Mouse (Mus musculus) intestine, embryonic 16.5 days (tissue): Measurements from ENCODE around the gene C1s2. TPM values are rescaled to one million over a fixed set of nuclear protein-coding genes. Genes with fewer than 3 reads are reported as not detected.
"Not testable (repeated sequence)": the region's sequence is repeated elsewhere in the genome, so short reads cannot be mapped to it uniquely, and the experiment has no call there.

Source experiments
- ATAC-seq: fragments of 200-750 bp; cut with Nextera tagmentation; 2 replicates; pipeline ENCODE4 v1.8.0; 2017; ENCODE audit warnings: moderate TSS enrichment, moderate library complexity
- H3K27ac ChIP-seq: fragments of 300-500 bp; sonication (generic); 2 replicates; pipeline ENCODE4 v1.5.1; 2014; ENCODE audit warnings: mild to moderate bottlenecking, low read length
- H3K27me3 ChIP-seq: fragments of 300-500 bp; sonication (generic); replicated peaks from 2 replicates; pipeline ENCODE4 v1.6.1; 2014; ENCODE audit warnings: low read length, control low read depth, mixed read lengths; ENCODE audit not compliant: control insufficient read depth, insufficient read depth
- H3K36me3 ChIP-seq: fragments of 300-500 bp; sonication (generic); 2 replicates; pipeline ENCODE4 v1.6.1; 2014; ENCODE audit warnings: low read length, control low read depth; ENCODE audit not compliant: control insufficient read depth, insufficient read depth
- H3K4me1 ChIP-seq: fragments of 300-500 bp; sonication (generic); 2 replicates; pipeline ENCODE4 v1.6.1; 2014; ENCODE audit warnings: low read length, control low read depth, mixed read lengths; ENCODE audit not compliant: control insufficient read depth, insufficient read depth
- H3K4me2 ChIP-seq: fragments of 300-500 bp; sonication (generic); 2 replicates; pipeline ENCODE4 v1.6.1; 2014; ENCODE audit warnings: low read depth, low read length, control low read depth
- H3K4me3 ChIP-seq: fragments of 300-500 bp; sonication (generic); 2 replicates; pipeline ENCODE4 v1.5.1; 2014; ENCODE audit warnings: mild to moderate bottlenecking, low read length
- H3K9ac ChIP-seq: fragments of 300-500 bp; sonication (generic); 2 replicates; pipeline ENCODE4 v1.6.1; 2014; ENCODE audit warnings: low read depth, low read length
- H3K9me3 ChIP-seq: fragments of 300-500 bp; sonication (generic); 2 replicates; pipeline ENCODE4 v1.6.1; 2016; ENCODE audit warnings: low read length, control low read depth; ENCODE audit not compliant: control insufficient read depth
- WGBS: fragments of 180-500 bp; shearing (Covaris S2); extraction: QIAGEN DNeasy Blood & Tissue Kit; methylation state at CpG from one replicate; pipeline ENCODE4 v1.1.7; 2014; 5-methylcytosine and 5-hydroxymethylcytosine counted together
- polyA plus RNA-seq: library from polyadenylated mRNA; unstranded; fragments of >200 nt; fragmentation: Nextera tagmentation; extraction: Ambion mirVana; gene quantifications from 2 replicates; pipeline ENCODE4 v1.2.1, GENCODE M21; 2015

Gene C1s2
- polyA plus RNA-seq, 1 experiment from 2014 or later, result 0.06 TPM

GRCm38 (mm10) chr6:124658067-124658466, 22.2 kb upstream of the C1s2 start:
- Histone ChIP-seq H3K9me3 (no peaks in the 10 kb centered on the region), H3K4me2 (no peak overlapping the region), H3K4me1 (0 out of 2 replicates have a peak, but pooled peaks cover 2% of the 10 kb centered on the region), H3K4me3 (no peak overlapping the region), H3K27ac (no peak overlapping the region), H3K27me3 (no peaks in the 10 kb centered on the region), H3K36me3 (no peaks in the 10 kb centered on the region), H3K9ac (no peak overlapping the region)
- 70% methylated on average over 2 of the region's 2 CpGs for whole genome bisulfite sequencing
- ATAC-seq, result no peak

- no peak for ATAC-seq
- no peaks in the 10 kb centered on the region for H3K4me1 ChIP-seq
- no peak overlapping the region for H3K4me2 ChIP-seq
- no peak overlapping the region for H3K4me3 ChIP-seq
- no peak overlapping the region for H3K9ac ChIP-seq
- H3K27ac ChIP-seq, result no peak overlapping the region
- H3K9me3 ChIP-seq, result no peaks in the 10 kb centered on the region
- no peaks in the 10 kb centered on the region for H3K27me3 ChIP-seq
- WGBS, result 53% methylated on average over 6 of the region's 6 CpGs
- H3K36me3 ChIP-seq, result no peaks in the 10 kb centered on the region
Measured at GRCm38 (mm10) chr6:124655893-124656292, 20.0 kb upstream of the C1s2 start.

DNA sequence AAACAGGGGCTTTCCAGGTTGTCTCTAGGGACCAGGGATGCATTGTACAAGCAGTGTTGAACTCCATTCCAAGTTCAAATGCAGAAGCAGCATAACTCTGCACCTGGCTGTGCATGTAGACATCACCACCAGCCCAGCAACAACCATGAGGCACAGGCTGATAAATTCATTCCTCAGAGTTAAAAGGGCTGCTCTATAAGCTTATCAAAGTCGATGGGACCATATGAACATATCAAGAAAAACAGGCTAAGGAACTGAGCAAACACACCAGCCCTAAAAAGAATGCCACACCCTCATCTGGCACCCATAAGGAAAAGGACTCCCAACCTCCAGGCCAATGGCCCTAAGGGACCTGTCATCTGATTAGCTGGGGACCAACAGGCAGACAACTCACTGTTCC, 10.5 kb upstream of the C1s2 start:
- ATAC-seq, result peak; percentile 46; the same call in 1 of the 2 replicates
- no peaks in the 10 kb centered on the region for H3K9me3 ChIP-seq
- 67% methylated on average over 1 of the region's 1 CpGs for WGBS

GRCm38 (mm10) chr6:124640997-124641396, 5.1 kb upstream of the C1s2 start:
- Histone ChIP-seq H3K4me2 (no peak overlapping the region), H3K36me3 (no peaks in the 10 kb centered on the region), H3K4me3 (no peak overlapping the region), H3K27me3 (no peaks in the 10 kb centered on the region), H3K27ac (no peak overlapping the region), H3K9me3 (no peaks in the 10 kb centered on the region), H3K9ac (no peak overlapping the region), H3K4me1 (no peaks in the 10 kb centered on the region)
- no peak for ATAC-seq
- 42% methylated on average over 8 of the region's 8 CpGs for WGBS

More for the DNA sequence above, 10.5 kb upstream of the C1s2 start:
- Histone ChIP-seq H3K4me3 (no peak overlapping the region), H3K27me3 (no peaks in the 10 kb centered on the region), H3K4me1 (no peaks in the 10 kb centered on the region), H3K27ac (no peak overlapping the region), H3K36me3 (no peaks in the 10 kb centered on the region), H3K9ac (no peak overlapping the region), H3K4me2 (no peak overlapping the region)

DNA sequence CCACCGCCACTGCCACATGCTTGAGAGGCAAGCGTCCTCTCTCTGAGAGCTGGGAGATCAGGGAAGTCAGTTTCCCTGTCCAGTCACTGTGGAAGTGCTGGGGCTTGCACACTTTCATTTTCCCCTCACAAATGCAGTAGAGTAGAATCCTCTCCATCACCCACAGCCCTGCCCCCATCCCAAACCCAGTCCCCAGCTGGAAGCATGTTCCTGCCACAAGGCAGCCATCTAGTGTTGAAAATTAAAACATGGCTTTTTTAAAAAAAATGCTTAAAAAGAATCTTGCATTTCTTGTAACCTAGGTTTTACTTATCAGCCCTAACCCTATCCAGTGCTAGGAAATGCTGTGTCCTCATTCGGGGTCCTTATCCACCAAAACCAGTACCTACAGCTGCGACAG, 4.2 kb upstream of the C1s2 start:
- ATAC-seq, result no peak
- Histone ChIP-seq H3K36me3 (no peaks in the 10 kb centered on the region), H3K4me3 (no peak overlapping the region), H3K4me2 (no peak overlapping the region), H3K4me1 (no peaks in the 10 kb centered on the region), H3K9ac (no peak overlapping the region), H3K27me3 (no peaks in the 10 kb centered on the region), H3K9me3 (no peaks in the 10 kb centered on the region), H3K27ac (no peak overlapping the region)
- 82% methylated on average over 3 of the region's 4 CpGs for WGBS

- H3K4me3 ChIP-seq, H3K27me3 ChIP-seq, H3K27ac ChIP-seq, H3K4me1 ChIP-seq, H3K36me3 ChIP-seq, H3K9ac ChIP-seq, H3K9me3 ChIP-seq, H3K4me2 ChIP-seq: not testable (repeated sequence)
- WGBS, result 23% methylated on average over 6 of the region's 6 CpGs
- peak; percentile 38; the same call in 1 of the 2 replicates for ATAC-seq
Measured at GRCm38 (mm10) chr6:124636858-124637460, 1.1 kb upstream of the C1s2 start.

GRCm38 (mm10) chr6:124630763-124631162, 5.1 kb downstream of the C1s2 start:
- no peaks in the 10 kb centered on the region for H3K9me3 ChIP-seq
- WGBS, result 83% methylated on average over 4 of the region's 4 CpGs
- H3K4me2 ChIP-seq, result no peak overlapping the region
- no peaks in the 10 kb centered on the region for H3K27me3 ChIP-seq
- H3K36me3 ChIP-seq, result no peaks in the 10 kb centered on the region
- H3K27ac ChIP-seq, result no peak overlapping the region
- H3K4me3 ChIP-seq, result no peak overlapping the region
- no peaks in the 10 kb centered on the region for H3K4me1 ChIP-seq
- no peak for ATAC-seq
- no peak overlapping the region for H3K9ac ChIP-seq

- not testable (repeated sequence) for H3K9me3 ChIP-seq, ATAC-seq, H3K4me1 ChIP-seq, H3K9ac ChIP-seq, H3K27ac ChIP-seq, H3K27me3 ChIP-seq, H3K4me3 ChIP-seq, H3K4me2 ChIP-seq, H3K36me3 ChIP-seq
- 35% methylated on average over 1 of the region's 1 CpGs for WGBS
Measured at GRCm38 (mm10) chr6:124626184-124626583, 9.7 kb downstream of the C1s2 start.

- ATAC-seq, result no peak
- no peaks in the 10 kb centered on the region for H3K9me3 ChIP-seq
- 86% methylated on average over 13 of the region's 13 CpGs for WGBS
- no peak overlapping the region for H3K4me2 ChIP-seq
- no peaks in the 10 kb centered on the region for H3K27me3 ChIP-seq
- H3K27ac ChIP-seq, result no peak overlapping the region
- H3K4me3 ChIP-seq, result no peak overlapping the region
- no peak overlapping the region for H3K9ac ChIP-seq
- H3K36me3 ChIP-seq, result no peaks in the 10 kb centered on the region
- no peaks in the 10 kb centered on the region for H3K4me1 ChIP-seq
Measured at GRCm38 (mm10) chr6:124625612-124626011, 10.3 kb downstream of the C1s2 start.

- WGBS, result 74% methylated on average over 4 of the region's 4 CpGs
- peak; percentile 48 for ATAC-seq
- H3K27me3 ChIP-seq, result no peaks in the 10 kb centered on the region
- no peaks in the 10 kb centered on the region for H3K9me3 ChIP-seq
- no peak overlapping the region for H3K4me3 ChIP-seq
- H3K4me1 ChIP-seq, result no peaks in the 10 kb centered on the region
- H3K4me2 ChIP-seq, result no peak overlapping the region
- H3K9ac ChIP-seq, result no peak overlapping the region
- H3K27ac ChIP-seq, result no peak overlapping the region
- no peaks in the 10 kb centered on the region for H3K36me3 ChIP-seq
Measured at GRCm38 (mm10) chr6:124602031-124602430, 33.9 kb downstream of the C1s2 start.
